Mouse (Mus musculus) activated CD4-positive, CD25-positive, alpha-beta regulatory T cell, adult 9 weeks (primary cell): ENCODE measurements around the gene Irf1. TPM values are rescaled to one million over a fixed set of nuclear protein-coding genes. Genes with fewer than 3 reads are reported as not detected.

Source experiments
- polyA plus RNA-seq: library from polyadenylated mRNA; unstranded; fragments of 100-300 nt; shearing (Covaris generic); gene quantifications from one replicate; pipeline ENCODE4 v1.2.1, GENCODE M21; 2017

The Irf1 gene
- polyA plus RNA-seq = 464 TPM

DNA sequence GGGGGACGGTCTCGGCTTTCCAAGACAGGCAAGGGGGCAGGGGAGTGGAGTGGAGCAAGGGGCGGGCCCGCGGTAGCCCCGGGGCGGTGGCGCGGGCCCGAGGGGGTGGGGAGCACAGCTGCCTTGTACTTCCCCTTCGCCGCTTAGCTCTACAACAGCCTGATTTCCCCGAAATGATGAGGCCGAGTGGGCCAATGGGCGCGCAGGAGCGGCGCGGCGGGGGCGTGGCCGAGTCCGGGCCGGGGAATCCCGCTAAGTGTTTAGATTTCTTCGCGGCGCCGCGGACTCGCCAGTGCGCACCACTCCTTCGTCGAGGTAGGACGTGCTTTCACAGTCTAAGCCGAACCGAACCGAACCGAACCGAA lies at the start of gene Irf1:
TSS of gene Irf1 (plus strand) at position 255 of the 365 bp plus-strand sequence.

DNA sequence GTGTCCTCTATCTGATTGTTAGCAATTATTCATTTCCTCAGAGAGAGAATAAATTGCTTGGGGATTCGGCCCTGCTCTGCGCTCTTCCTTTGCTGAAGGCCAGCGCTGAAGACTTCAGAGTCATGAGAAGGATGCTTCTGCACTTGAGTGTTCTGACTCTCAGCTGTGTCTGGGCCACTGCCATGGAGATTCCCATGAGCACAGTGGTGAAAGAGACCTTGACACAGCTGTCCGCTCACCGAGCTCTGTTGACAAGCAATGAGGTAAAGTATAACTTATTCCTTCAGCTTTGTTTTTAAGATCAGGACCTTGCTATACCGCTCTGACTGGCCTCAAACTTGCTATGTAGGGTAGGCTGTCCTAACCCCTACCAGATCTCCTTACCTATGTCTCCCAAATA lies 49.1 kb upstream of the Irf1 start, which contains the start of gene Il5:
TSS of gene Il5 (plus strand) at position 80 of the 400 bp plus-strand sequence.

DNA sequence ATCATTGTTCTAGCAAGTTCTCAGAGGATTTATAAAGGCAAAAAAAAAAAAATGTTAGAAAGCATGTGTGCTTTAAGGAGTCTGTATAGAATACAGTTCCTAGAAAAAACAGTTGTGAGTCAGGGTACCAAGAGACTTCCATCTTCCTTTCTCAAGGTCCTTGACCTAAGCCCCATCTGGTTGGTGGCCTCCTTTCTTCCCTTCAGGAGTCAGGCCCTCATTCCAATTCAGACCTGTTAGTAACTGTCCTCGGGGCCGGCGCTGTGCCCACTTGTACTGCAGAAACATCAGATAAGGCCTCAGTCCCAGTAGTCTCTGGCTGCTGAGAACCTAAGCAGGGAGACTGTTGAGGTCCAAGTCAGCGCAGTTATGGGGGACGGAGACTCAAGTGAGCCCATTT lies 3.3 kb downstream of the Irf1 start, which contains the start of gene Gm17334:
TSS of gene Gm17334 (minus strand) at position 101 of the 400 bp plus-strand sequence.

Other genes starting within 250 kb of the Irf1 start
- gene Kif3a, start 202.6 kb upstream of the Irf1 start, polyA plus RNA-seq = 14.3 TPM
- gene Il4, start 151.3 kb upstream of the Irf1 start, polyA plus RNA-seq = 4.7 TPM
- gene Il13, start 135.3 kb upstream of the Irf1 start, polyA plus RNA-seq = not detected
- 50.6 TPM for gene Rad50, start 62.7 kb upstream of the Irf1 start, polyA plus RNA-seq
- not detected for gene Il5, start 49.2 kb upstream of the Irf1 start, polyA plus RNA-seq
- 3.6 TPM for gene Gm17334, start 3.2 kb downstream of the Irf1 start, polyA plus RNA-seq
- gene Gm12216, start 89.2 kb downstream of the Irf1 start, polyA plus RNA-seq = 38.1 TPM
- 36.4 TPM for gene Slc22a5, start 121.6 kb downstream of the Irf1 start, polyA plus RNA-seq
- gene Slc22a21, start 210.3 kb downstream of the Irf1 start, polyA plus RNA-seq = 0.42 TPM